Mouse (Mus musculus) heart, embryonic 13.5 days (tissue): Measurements from ENCODE around the gene Rcn2. TPM values are rescaled to one million over a fixed set of nuclear protein-coding genes. Genes with fewer than 3 reads are reported as not detected.

Source experiments
- ATAC-seq: fragments of 200-750 bp; cut with Nextera tagmentation; 2 replicates; pipeline ENCODE4 v1.8.0; 2017; ENCODE audit warnings: moderate TSS enrichment; ENCODE audit not compliant: insufficient number of reproducible peaks, low FRiP score, low TSS enrichment; ENCODE audit errors: extremely low read depth
- H3K27ac ChIP-seq: fragments of 300-500 bp; sonication (generic); replicated peaks from 2 replicates; pipeline ENCODE4 v1.5.1; 2015; ENCODE audit warnings: moderate library complexity, mild to moderate bottlenecking, inconsistent platforms
- H3K27me3 ChIP-seq: fragments of 300-500 bp; sonication (generic); replicated peaks from 2 replicates; pipeline ENCODE4 v1.6.1; 2015; ENCODE audit warnings: mild to moderate bottlenecking, inconsistent platforms
- H3K36me3 ChIP-seq: fragments of 300-500 bp; sonication (generic); 2 replicates; pipeline ENCODE4 v1.6.1; 2015; ENCODE audit warnings: mild to moderate bottlenecking, inconsistent platforms
- H3K4me1 ChIP-seq: fragments of 300-500 bp; sonication (generic); 2 replicates; pipeline ENCODE4 v1.6.1; 2015; ENCODE audit warnings: inconsistent platforms
- H3K4me2 ChIP-seq: fragments of 300-500 bp; sonication (generic); 2 replicates; pipeline ENCODE4 v1.6.1; 2015; ENCODE audit warnings: inconsistent platforms, mild to moderate bottlenecking, moderate library complexity
- H3K4me3 ChIP-seq: fragments of 300-500 bp; sonication (generic); 2 replicates; pipeline ENCODE4 v1.5.1; 2015; ENCODE audit warnings: moderate library complexity, mild to moderate bottlenecking, inconsistent platforms
- H3K9ac ChIP-seq: fragments of 300-500 bp; sonication (generic); 2 replicates; pipeline ENCODE4 v1.6.1; 2015; ENCODE audit warnings: inconsistent platforms, mild to moderate bottlenecking, moderate library complexity
- H3K9me3 ChIP-seq: fragments of 300-500 bp; sonication (generic); 2 replicates; pipeline ENCODE4 v1.6.1; 2016; ENCODE audit warnings: inconsistent platforms
- WGBS: fragments of 180-500 bp; shearing (Covaris S2); methylation state at CpG from one replicate; pipeline ENCODE4 v1.1.7; 2015; ENCODE audit warnings: mixed read lengths; 5-methylcytosine and 5-hydroxymethylcytosine counted together
- polyA plus RNA-seq: library from polyadenylated mRNA; unstranded; fragments of >200 nt; fragmentation: Nextera tagmentation; extraction: Ambion mirVana; gene quantifications from 2 replicates; pipeline ENCODE4 v1.2.1, GENCODE M21; 2015

The Rcn2 gene
- polyA plus RNA-seq, 1 experiment from 2014 or later = 140 TPM

DNA sequence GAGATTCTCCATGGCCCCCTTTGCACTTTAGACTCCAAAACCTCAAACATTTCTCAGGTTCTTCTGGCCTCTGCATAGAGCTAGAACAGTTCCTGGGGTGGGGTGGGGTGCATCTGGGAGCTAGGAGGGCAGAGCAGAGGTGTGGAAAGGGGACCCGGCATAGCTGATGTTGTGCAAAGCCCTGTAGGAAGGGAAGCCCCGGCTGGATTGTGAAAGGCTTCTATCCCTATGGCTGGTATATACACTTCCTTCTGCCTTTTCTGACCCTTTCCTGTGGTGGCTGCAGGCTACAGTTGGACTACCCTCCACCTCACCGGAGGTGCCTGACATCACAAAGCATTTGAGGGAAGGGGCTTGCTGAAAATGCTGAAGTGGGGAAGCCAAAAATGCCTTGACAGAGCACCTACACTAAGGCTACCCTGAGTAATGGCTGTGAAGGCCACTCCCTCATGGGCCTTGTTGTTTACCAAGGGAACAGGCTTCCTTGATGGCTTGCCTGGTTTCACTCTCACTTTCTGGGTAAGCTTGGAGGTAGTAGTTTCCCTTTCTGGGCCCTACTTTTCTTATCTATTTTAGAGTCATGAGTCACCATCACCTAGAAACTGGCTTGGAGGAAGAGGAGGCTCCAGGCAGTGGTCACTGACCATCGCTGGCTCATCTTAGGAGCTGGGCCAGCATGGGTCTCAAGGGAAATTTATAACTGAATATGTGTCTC is 56.1 kb downstream of the Rcn2 start:
- WGBS = 52% methylated on average over 4 of the region's 4 CpGs
- Histone ChIP-seq H3K4me2 (no peak overlapping the region), H3K4me3 (no peak overlapping the region), H3K36me3 (no peaks in the 10 kb centered on the region), H3K27me3 (no peaks in the 10 kb centered on the region), H3K9me3 (no peaks in the 10 kb centered on the region), H3K9ac (no peak overlapping the region), H3K4me1 (peaks cover 5% of the 10 kb centered on the region; the same call in 1 of the 2 replicates), H3K27ac (no peak overlapping the region)
- ATAC-seq = no peak

DNA sequence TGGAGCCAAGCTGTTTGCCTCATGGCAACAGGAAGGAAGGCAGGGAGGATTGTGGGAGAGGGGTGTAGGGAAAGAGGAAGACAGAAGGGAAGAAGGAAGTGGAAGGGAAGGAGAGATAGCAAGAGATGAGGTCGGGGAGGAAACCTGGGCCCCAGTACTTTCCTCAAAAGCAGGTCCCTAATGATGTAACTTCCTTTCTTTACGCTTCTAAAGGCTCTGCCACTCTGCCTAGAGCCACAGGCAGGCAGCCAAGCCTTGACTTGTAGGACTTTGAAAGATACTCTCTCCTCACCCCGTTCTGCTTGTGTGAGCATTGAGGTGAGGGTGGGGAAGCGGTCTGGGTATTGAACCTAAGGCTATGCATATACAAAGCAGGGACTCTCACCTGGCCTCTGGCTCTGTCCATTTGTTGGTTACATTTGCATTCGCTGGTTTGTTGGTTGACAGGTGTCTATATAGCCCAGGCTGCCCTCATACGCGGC is 58.4 kb downstream of the Rcn2 start:
- no peaks in the 10 kb centered on the region for H3K9me3 ChIP-seq
- no peak overlapping the region for H3K4me3 ChIP-seq
- H3K9ac ChIP-seq = no peak overlapping the region
- no peak overlapping the region for H3K4me2 ChIP-seq
- ATAC-seq = no peak
- H3K27me3 ChIP-seq = no peaks in the 10 kb centered on the region
- H3K4me1 ChIP-seq = peaks cover 5% of the 10 kb centered on the region; the same call in 1 of the 2 replicates
- H3K27ac ChIP-seq = no peak overlapping the region
- WGBS = 74% methylated on average over 7 of the region's 7 CpGs
- H3K36me3 ChIP-seq = no peaks in the 10 kb centered on the region

DNA sequence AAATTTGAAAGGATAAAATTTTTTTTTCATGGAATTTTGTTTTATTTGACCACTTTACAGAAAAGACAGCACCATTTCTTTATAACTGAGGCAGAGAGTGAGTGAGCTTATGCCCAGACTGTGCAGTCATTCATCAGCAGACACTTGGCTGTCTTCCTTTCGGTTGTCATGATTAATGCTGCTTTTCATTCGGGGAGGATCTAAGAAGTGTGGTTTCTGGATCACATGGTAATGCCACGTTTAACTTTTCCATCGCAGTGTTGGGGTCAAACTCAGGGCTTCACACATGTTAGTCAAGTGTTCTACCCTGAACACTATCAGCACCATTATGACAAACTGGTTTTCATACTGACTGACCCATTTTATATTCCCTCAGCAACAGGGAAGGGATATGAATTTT is 59.4 kb downstream of the Rcn2 start:
- H3K4me1 ChIP-seq = peaks cover 5% of the 10 kb centered on the region; the same call in 1 of the 2 replicates

DNA sequence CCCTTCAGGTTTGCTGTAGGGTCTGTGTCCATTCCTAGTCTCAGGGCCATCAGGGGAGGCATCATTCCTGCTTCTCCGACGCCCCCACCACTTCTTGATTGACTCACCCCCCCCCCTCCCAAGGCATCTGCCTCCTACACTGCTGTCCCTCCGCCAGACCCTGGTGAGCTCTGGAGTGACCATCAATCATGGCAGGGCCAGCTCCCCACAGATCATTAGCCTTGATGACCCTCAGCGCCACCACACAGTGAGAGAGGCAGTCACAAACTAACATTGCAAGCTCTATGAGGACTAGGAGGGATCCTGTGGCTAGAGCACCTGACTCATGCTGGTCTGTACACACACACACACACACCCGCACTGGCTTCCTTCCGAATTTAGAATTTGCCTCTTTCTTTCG is 63.3 kb downstream of the Rcn2 start:
- Histone ChIP-seq H3K27me3 (no peaks in the 10 kb centered on the region), H3K9ac (no peak overlapping the region), H3K27ac (no peak overlapping the region), H3K9me3 (no peaks in the 10 kb centered on the region), H3K4me1 (peaks cover 16% of the 10 kb centered on the region), H3K4me2 (no peak overlapping the region), H3K36me3 (no peaks in the 10 kb centered on the region), H3K4me3 (no peak overlapping the region)
- 68% methylated on average over 7 of the region's 7 CpGs for WGBS
- no peak for ATAC-seq

More for the DNA sequence above, 59.4 kb downstream of the Rcn2 start:
- no peak overlapping the region for H3K4me2 ChIP-seq
- no peak for ATAC-seq
- H3K36me3 ChIP-seq = no peaks in the 10 kb centered on the region
- no peaks in the 10 kb centered on the region for H3K9me3 ChIP-seq
- no peaks in the 10 kb centered on the region for H3K27me3 ChIP-seq
- 43% methylated on average over 4 of the region's 4 CpGs for WGBS
- H3K9ac ChIP-seq = no peak overlapping the region
- no peak overlapping the region for H3K27ac ChIP-seq
- no peak overlapping the region for H3K4me3 ChIP-seq

DNA sequence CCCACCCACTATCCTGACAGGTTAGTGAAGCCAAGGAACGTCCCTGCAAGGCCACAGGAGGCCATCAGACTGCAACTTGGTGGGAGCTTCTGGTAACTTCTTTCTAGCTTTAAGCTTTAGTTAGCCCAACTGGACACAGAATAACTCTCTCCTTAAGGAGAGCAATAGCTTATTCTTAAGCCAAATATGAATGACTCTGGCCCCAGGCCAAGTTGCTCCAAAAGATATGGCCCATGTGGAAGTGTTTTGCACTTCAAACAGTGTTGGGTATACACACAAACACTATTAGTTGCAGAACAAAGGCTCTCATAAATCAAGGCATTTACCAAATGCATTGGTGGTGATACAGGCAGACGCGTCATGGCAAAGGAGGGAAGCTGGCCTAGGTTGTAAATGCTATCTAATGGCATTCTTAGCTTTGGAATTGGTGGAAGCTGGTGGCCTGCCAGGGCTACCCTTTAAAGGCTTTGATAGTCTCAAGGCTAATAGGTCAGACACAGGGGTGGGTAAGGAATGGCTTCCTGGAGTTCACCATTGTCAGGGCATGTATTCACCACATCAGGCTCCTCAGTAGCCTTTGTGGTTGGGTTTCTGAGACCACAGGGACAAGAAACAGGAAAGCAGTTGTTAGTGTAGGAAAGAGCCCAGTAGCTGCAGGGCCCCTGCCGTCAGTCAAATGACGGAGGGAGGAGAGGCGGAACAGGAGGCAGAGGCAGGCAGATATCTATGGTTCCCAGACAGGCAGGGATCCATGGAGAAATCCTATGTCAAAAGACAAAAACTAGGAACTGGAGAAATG is 64.8 kb downstream of the Rcn2 start:
- 76% methylated on average over 6 of the region's 6 CpGs for WGBS
- no peaks in the 10 kb centered on the region for H3K27me3 ChIP-seq

DNA sequence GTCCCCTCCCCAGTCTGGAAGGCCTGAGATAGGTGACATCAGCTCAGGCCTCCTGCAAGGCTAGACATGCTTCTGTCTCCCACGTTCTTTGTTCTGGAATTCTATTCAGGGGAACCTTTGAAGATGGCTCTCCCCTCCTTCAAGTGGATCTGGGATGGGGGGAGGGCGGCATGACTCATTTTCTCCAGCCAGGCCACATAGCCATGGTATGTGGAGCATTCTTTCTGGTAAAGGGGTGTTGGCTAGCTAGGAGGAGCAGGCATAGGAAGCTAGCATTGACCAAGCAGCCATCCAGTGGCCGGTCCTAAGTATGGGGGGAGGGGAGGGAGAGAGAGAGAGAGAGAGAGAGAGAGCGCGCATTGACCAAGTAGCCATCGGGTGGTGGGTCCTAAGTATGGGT is 65.9 kb downstream of the Rcn2 start:
- 53% methylated on average over 6 of the region's 6 CpGs for WGBS
- no peak overlapping the region for H3K4me3 ChIP-seq
- H3K9me3 ChIP-seq = no peaks in the 10 kb centered on the region
- H3K9ac ChIP-seq = no peak overlapping the region
- H3K4me2 ChIP-seq = no peak overlapping the region
- H3K36me3 ChIP-seq = no peaks in the 10 kb centered on the region
- no peak overlapping the region for H3K27ac ChIP-seq
- ATAC-seq = no peak
- no peaks in the 10 kb centered on the region for H3K27me3 ChIP-seq
- peaks cover 16% of the 10 kb centered on the region for H3K4me1 ChIP-seq

More for the DNA sequence above, 64.8 kb downstream of the Rcn2 start:
- no peak for ATAC-seq
- Histone ChIP-seq H3K9me3 (no peaks in the 10 kb centered on the region), H3K9ac (no peak overlapping the region), H3K4me1 (peaks cover 16% of the 10 kb centered on the region), H3K4me3 (no peak overlapping the region), H3K36me3 (no peaks in the 10 kb centered on the region), H3K4me2 (no peak overlapping the region), H3K27ac (no peak overlapping the region)

DNA sequence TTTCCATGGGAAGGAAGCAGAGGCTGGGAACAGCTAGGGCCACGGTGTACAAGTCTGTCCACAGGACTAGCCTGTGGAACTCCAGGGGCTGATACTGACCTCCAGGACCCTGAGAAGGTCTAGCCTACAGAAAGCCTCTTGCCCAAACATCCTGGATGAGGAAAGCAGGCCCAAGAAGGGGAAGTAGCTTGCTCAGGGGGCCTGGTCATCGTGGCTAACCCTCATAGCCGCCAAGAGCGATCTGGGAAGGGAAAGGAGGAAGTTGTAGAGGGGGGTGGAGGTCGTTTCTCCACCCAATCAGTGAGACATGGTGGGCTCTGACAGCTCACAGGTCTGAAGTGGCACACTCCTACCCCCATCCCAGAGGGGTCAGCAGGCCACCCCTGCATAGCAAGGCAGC is 66.5 kb downstream of the Rcn2 start:
- no peak for ATAC-seq
- no peak overlapping the region for H3K27ac ChIP-seq
- H3K36me3 ChIP-seq = no peaks in the 10 kb centered on the region
- H3K27me3 ChIP-seq = no peaks in the 10 kb centered on the region
- no peak overlapping the region for H3K9ac ChIP-seq
- H3K9me3 ChIP-seq = no peaks in the 10 kb centered on the region
- H3K4me1 ChIP-seq = peaks cover 16% of the 10 kb centered on the region
- H3K4me3 ChIP-seq = no peak overlapping the region
- H3K4me2 ChIP-seq = no peak overlapping the region
- 67% methylated on average over 5 of the region's 5 CpGs for WGBS

Other genes with a start within 250 kb of the Rcn2 start
- 6.6 and 7.8 TPM in 2 replicates for gene Scaper, start 103.7 kb upstream of the Rcn2 start, polyA plus RNA-seq
- not detected in 2 replicates for gene 4930563M21Rik, start 31.3 kb upstream of the Rcn2 start, polyA plus RNA-seq
- 0.55 and 1.4 TPM in 2 replicates for gene Pstpip1, start 48.1 kb downstream of the Rcn2 start, polyA plus RNA-seq
- gene Tspan3, start 123.6 kb downstream of the Rcn2 start, polyA plus RNA-seq = 400 and 449 TPM in 2 replicates